Mouse (Mus musculus): ENCODE results near the gene Spon1.

GRCm38 (mm10) chr7:113846553-113846952 lies 80.8 kb downstream of the Spon1 start:
- TF ChIP-seq CTCF (IDR thresholded peaks at IDR 0.05) (no peak), EP300 (IDR thresholded peaks at IDR 0.05) (no peak)
